8 mouse cellular contexts compared by ENCODE assay signal in the genomic region with DNA sequence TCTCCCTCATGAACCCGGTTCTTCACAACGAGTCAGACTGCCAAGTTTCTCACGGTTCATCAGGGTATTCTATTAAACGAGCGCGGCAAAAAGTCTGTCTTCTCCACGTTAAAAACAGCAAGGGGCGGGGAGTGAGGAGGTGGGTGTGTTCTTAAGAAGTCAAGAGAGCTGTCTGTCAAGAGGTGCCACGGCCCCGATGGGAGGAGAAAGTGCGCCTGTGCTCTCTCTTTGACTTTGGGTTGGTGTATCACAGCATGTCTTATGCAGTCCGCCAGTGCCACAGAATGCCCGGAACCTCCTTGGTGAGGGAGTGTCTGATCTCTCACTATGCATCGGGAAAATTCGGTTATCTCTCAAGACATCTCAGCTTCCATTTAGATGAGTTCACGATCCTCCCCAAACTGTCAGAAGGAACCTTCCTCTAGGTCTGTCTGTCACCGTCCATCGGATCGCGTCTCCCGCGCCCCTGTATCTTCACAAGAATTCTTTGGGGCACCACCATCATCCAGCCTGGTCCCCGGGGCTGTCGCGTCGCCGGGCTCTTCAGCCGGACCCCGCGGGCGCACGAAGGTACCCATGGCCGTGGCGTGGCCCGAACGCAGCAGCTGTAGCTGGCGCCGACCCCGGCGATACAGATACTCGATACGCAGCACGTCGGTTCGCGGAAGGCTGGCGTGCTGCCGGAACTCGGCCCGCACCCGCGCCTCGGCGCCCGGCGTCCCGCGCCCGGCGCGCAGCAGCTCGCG. TPM values are rescaled to one million over a fixed set of nuclear protein-coding genes. Genes with fewer than 3 reads are reported as not detected.
DNase-seq lines count a peak whose midpoint lies in the region; ATAC-seq and TF ChIP-seq lines count a peak whose summit lies in the region.

Gene E130208F15Rik (plus strand): TSS at position 202 of the 746 bp plus-strand sequence.

- peaks cover 35% of the 10 kb centered on the region for H3K36me3 ChIP-seq in embryonic facial prominence, embryonic 10.5 days (replicated peaks)
- peaks cover 16% of the 10 kb centered on the region for H3K36me3 ChIP-seq in limb, embryonic 14.5 days (ENCODE audit: control insufficient read depth, insufficient read depth, low read length)
- no peaks in the 10 kb centered on the region for H3K36me3 ChIP-seq in midbrain, embryonic 15.5 days (replicated peaks)

- peak; percentile 85 for DNase-seq in 3T3-L1 (ENCODE audit: low read depth, low spot score)
- DNase-seq in adrenal gland, adult 2 months: peak; percentile 86
- DNase-seq in embryonic facial prominence, embryonic 10.5 days (ENCODE audit: low spot score): peak; percentile 76
- DNase-seq in heart, adult 11 months: peak; percentile 97
- peak; percentile 92 for DNase-seq in kidney, adult 11 months
- peak; percentile 78 for DNase-seq in limb, embryonic 14.5 days (ENCODE audit: low spot score)
- peak; percentile 78 to 82 for DNase-seq in spleen, postnatal 36 days (ENCODE audit: low spot score in 2 of 2)

- under 1% methylated on average over 63 of the region's 63 CpGs for WGBS in embryonic facial prominence, embryonic 10.5 days
- WGBS in limb, embryonic 14.5 days: under 1% methylated on average over 63 of the region's 63 CpGs
- under 1% methylated on average over 63 of the region's 63 CpGs for WGBS in midbrain, embryonic 15.5 days

- peak within 1 kb of the TSS; percentile 79 for H3K4me2 ChIP-seq in limb, embryonic 14.5 days (replicated peaks; ENCODE audit: low read depth, low read length, severe bottlenecking)
- peak within 1 kb of the TSS; percentile 76 for H3K4me2 ChIP-seq in midbrain, embryonic 15.5 days

- H3K9me3 ChIP-seq in embryonic facial prominence, embryonic 10.5 days: peaks cover 5% of the 10 kb centered on the region; the same call in 1 of the 2 replicates
- no peaks in the 10 kb centered on the region for H3K9me3 ChIP-seq in limb, embryonic 14.5 days (ENCODE audit: control insufficient read depth, low read length)
- no peaks in the 10 kb centered on the region for H3K9me3 ChIP-seq in midbrain, embryonic 15.5 days

- H3K9ac ChIP-seq in limb, embryonic 14.5 days (ENCODE audit: low read depth, low read length, severe bottlenecking): peak within 1 kb of the TSS; percentile 85
- H3K9ac ChIP-seq in midbrain, embryonic 15.5 days: peak within 1 kb of the TSS; percentile 91

- H3K27me3 ChIP-seq in embryonic facial prominence, embryonic 10.5 days (replicated peaks; ENCODE audit: low read depth, poor library complexity, severe bottlenecking): no peaks in the 10 kb centered on the region
- no peaks in the 10 kb centered on the region for H3K27me3 ChIP-seq in limb, embryonic 14.5 days (ENCODE audit: control insufficient read depth, insufficient read depth, low read length)
- H3K27me3 ChIP-seq in midbrain, embryonic 15.5 days (replicated peaks): 0 out of 2 replicates have a peak, but pooled peaks cover 6% of the 10 kb centered on the region

- H3K27ac ChIP-seq in embryonic facial prominence, embryonic 10.5 days (replicated peaks): peak within 1 kb of the TSS; percentile 90
- peak within 1 kb of the TSS; percentile 79 for H3K27ac ChIP-seq in limb, embryonic 14.5 days (replicated peaks; ENCODE audit: low read depth, low read length)
- H3K27ac ChIP-seq in midbrain, embryonic 15.5 days: peak within 1 kb of the TSS; percentile 89

- no peak for TF ChIP-seq POLR2A in limb, embryonic 14.5 days (IDR thresholded peaks at IDR 0.05; ENCODE audit: borderline replicate concordance, extremely low read depth, insufficient read depth, insufficient read length)

- peaks cover 16% of the 10 kb centered on the region for H3K4me1 ChIP-seq in embryonic facial prominence, embryonic 10.5 days
- H3K4me1 ChIP-seq in limb, embryonic 14.5 days (ENCODE audit: control insufficient read depth, insufficient read depth, low read length): peaks cover 10% of the 10 kb centered on the region
- H3K4me1 ChIP-seq in midbrain, embryonic 15.5 days: peaks cover 19% of the 10 kb centered on the region

- H3K4me3 ChIP-seq in embryonic facial prominence, embryonic 10.5 days: peak within 1 kb of the TSS; percentile 73
- H3K4me3 ChIP-seq in limb, embryonic 14.5 days (replicated peaks; ENCODE audit: low read length): peak within 1 kb of the TSS; percentile 82
- H3K4me3 ChIP-seq in midbrain, embryonic 15.5 days: peak within 1 kb of the TSS; percentile 99

- peak; percentile 56 for ATAC-seq in limb, embryonic 14.5 days (ENCODE audit: low FRiP score, low read depth)
- peak; percentile 71 for ATAC-seq in midbrain, embryonic 15.5 days (replicated peaks)

RNA-seq across cellular contexts. Expression of gene E130208F15Rik, which starts in this region (rescaled TPM):
- total RNA-seq in adrenal gland, adult 2 months (2021): 1 to 10 TPM; 1.2 to 1.6 TPM
- 2.0 and 2.7 TPM in 2 replicates for polyA plus RNA-seq in adrenal gland, adult 2 months (2012; rRNA removed)
- polyA plus RNA-seq in embryonic facial prominence, embryonic 10.5 days (2016; fragmentation: Nextera tagmentation; extraction: Ambion mirVana): 2.1 TPM in 2 replicates
- polyA plus RNA-seq in limb, embryonic 14.5 days (2012; rRNA removed): 0.98 and 1.1 TPM in 2 replicates
- polyA plus RNA-seq in limb, embryonic 14.5 days (2014; fragmentation: Nextera tagmentation; extraction: Ambion mirVana): not detected in 2 replicates
- polyA plus RNA-seq in midbrain, embryonic 15.5 days (2015; fragmentation: Nextera tagmentation; extraction: Ambion mirVana): 0.23 and 2.0 TPM in 2 replicates

Comparison
In these comparisons a context has a peak if more than half of its experiments do, and no peak if none do; other contexts are left out.
1. Peak in every context shown above with its lines: DNase-seq, ATAC-seq, H3K4me3 ChIP-seq and H3K27ac ChIP-seq.